Mouse (Mus musculus) intestine, embryonic 14.5 days (tissue): ENCODE measurements around the gene Mex3a. TPM values are rescaled to one million over a fixed set of nuclear protein-coding genes. Genes with fewer than 3 reads are reported as not detected.

Experiments used
- ATAC-seq: fragments of 200-750 bp; cut with Nextera tagmentation; replicated peaks from 2 replicates; pipeline ENCODE4 v1.8.0; 2017; ENCODE audit warnings: low read depth, moderate number of reproducible peaks, moderate TSS enrichment, moderate library complexity; ENCODE audit not compliant: low FRiP score, low TSS enrichment
- DNase-seq: peaks from one replicate; pipeline ENCODE4 v3.0.0-alpha.2; 2018; ENCODE audit warnings: low spot score
- H3K27ac ChIP-seq: fragments of 300-500 bp; sonication (generic); 2 replicates; pipeline ENCODE4 v1.5.1; 2014; ENCODE audit warnings: low read depth, mild to moderate bottlenecking, control low read depth
- H3K27me3 ChIP-seq: fragments of 300-500 bp; sonication (generic); replicated peaks from 2 replicates; pipeline ENCODE4 v1.6.1; 2014; ENCODE audit warnings: low read length, control low read depth; ENCODE audit not compliant: control insufficient read depth, insufficient read depth
- H3K36me3 ChIP-seq: fragments of 300-500 bp; sonication (generic); 2 replicates; pipeline ENCODE4 v1.6.1; 2014; ENCODE audit warnings: low read length, control low read depth; ENCODE audit not compliant: control insufficient read depth, insufficient read depth
- H3K4me1 ChIP-seq: fragments of 300-500 bp; sonication (generic); replicated peaks from 2 replicates; pipeline ENCODE4 v1.6.1; 2014; ENCODE audit warnings: low read length, control low read depth, mixed read lengths; ENCODE audit not compliant: control insufficient read depth, insufficient read depth
- H3K4me2 ChIP-seq: fragments of 300-500 bp; sonication (generic); 2 replicates; pipeline ENCODE4 v1.6.1; 2014; ENCODE audit warnings: low read length
- H3K4me3 ChIP-seq: fragments of 300-500 bp; sonication (generic); 2 replicates; pipeline ENCODE4 v1.5.1; 2014; ENCODE audit warnings: low read depth, low read length, control low read depth, mixed read lengths
- H3K9ac ChIP-seq: fragments of 300-500 bp; sonication (generic); 2 replicates; pipeline ENCODE4 v1.6.1; 2014; ENCODE audit warnings: mild to moderate bottlenecking, low read length
- H3K9me3 ChIP-seq: fragments of 300-500 bp; sonication (generic); 2 replicates; pipeline ENCODE4 v1.6.1; 2016; ENCODE audit warnings: low read length, control low read depth; ENCODE audit not compliant: control insufficient read depth
- WGBS: fragments of 180-500 bp; shearing (Covaris S2); extraction: QIAGEN DNeasy Blood & Tissue Kit; methylation state at CpG from one replicate; pipeline ENCODE4 v1.1.7; 2014; 5-methylcytosine and 5-hydroxymethylcytosine counted together
- polyA plus RNA-seq: library from polyadenylated mRNA; unstranded; fragments of >200 nt; fragmentation: Nextera tagmentation; extraction: Ambion mirVana; gene quantifications from 2 replicates; pipeline ENCODE4 v1.2.1, GENCODE M21; 2014

The Mex3a gene
- polyA plus RNA-seq, 1 experiment from 2014 or later = 19.8 TPM

- no peak for DNase-seq
- no peaks in the 10 kb centered on the region for H3K27me3 ChIP-seq
- 85% methylated on average over 11 of the region's 11 CpGs for WGBS
- peaks cover 13% of the 10 kb centered on the region for H3K36me3 ChIP-seq
- H3K9me3 ChIP-seq = no peaks in the 10 kb centered on the region
- H3K9ac ChIP-seq = no peak overlapping the region
- H3K4me3 ChIP-seq = no peak overlapping the region
- H3K4me2 ChIP-seq = no peak overlapping the region
- H3K27ac ChIP-seq = no peak overlapping the region
- ATAC-seq = no peak
- H3K4me1 ChIP-seq = peaks cover 40% of the 10 kb centered on the region
Measured at GRCm38 (mm10) chr3:88528646-88529045, 3.5 kb upstream of the Mex3a start.

DNA sequence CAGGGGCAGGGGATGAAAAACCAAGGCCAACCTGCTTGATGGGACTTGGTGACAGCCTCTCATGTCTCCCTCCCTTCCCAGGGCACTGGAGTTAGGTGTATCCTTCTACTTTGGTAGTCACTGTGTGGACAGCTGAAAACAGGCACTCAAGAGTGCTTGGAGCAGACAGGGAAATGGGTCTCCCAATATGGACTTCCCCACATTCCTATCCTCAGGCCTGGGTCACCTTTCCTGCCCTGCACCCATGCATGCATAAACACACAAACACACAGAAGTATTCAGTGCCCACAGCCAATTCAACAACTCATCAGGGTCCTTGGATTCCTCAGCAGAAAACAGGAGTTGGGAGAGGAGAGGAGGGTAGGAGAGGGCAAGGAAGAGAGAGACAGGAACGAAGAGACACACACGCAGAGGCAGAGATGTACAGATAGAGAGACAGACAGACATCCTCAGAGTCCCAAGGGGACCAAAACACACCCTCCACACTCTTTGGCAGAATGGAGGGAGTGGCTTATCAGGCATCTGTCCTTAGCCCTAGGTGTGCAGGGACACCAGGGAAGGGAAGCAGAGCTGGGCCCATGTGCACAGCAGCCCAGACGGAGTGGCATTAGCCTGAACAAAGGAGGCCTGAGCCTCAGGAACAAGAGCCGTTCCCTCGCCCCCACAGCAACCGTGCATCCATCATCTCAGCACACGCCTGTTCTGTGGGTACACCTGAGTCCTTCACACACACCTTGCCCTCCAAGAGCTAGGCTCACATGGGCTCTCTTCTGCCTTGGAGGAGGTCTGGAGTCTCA lies 2.8 kb upstream of the Mex3a start:
- 33% methylated on average over 7 of the region's 7 CpGs for WGBS
- Histone ChIP-seq H3K9ac (peak overlapping the region; percentile 96), H3K4me3 (peak overlapping the region; percentile 97), H3K36me3 (peaks cover 11% of the 10 kb centered on the region), H3K4me2 (peak overlapping the region; percentile 96), H3K27me3 (no peaks in the 10 kb centered on the region), H3K27ac (peak overlapping the region; percentile 97; the same call in 1 of the 2 replicates), H3K4me1 (peaks cover 48% of the 10 kb centered on the region), H3K9me3 (no peaks in the 10 kb centered on the region)
- DNase-seq = no peak
- ATAC-seq = no peak

- H3K9me3 ChIP-seq = no peaks in the 10 kb centered on the region
- peak overlapping the region; percentile 96 for H3K4me2 ChIP-seq
- DNase-seq (no peak), ATAC-seq (no peak)
- peaks cover 6% of the 10 kb centered on the region for H3K36me3 ChIP-seq
- no peaks in the 10 kb centered on the region for H3K27me3 ChIP-seq
- peak overlapping the region; percentile 97 for H3K27ac ChIP-seq
- peak overlapping the region; percentile 97 for H3K4me3 ChIP-seq
- peaks cover 56% of the 10 kb centered on the region for H3K4me1 ChIP-seq
- WGBS = 13% methylated on average over 11 of the region's 11 CpGs
- peak overlapping the region; percentile 96 for H3K9ac ChIP-seq
Measured at GRCm38 (mm10) chr3:88530082-88530864, 1.9 kb upstream of the Mex3a start.

DNA sequence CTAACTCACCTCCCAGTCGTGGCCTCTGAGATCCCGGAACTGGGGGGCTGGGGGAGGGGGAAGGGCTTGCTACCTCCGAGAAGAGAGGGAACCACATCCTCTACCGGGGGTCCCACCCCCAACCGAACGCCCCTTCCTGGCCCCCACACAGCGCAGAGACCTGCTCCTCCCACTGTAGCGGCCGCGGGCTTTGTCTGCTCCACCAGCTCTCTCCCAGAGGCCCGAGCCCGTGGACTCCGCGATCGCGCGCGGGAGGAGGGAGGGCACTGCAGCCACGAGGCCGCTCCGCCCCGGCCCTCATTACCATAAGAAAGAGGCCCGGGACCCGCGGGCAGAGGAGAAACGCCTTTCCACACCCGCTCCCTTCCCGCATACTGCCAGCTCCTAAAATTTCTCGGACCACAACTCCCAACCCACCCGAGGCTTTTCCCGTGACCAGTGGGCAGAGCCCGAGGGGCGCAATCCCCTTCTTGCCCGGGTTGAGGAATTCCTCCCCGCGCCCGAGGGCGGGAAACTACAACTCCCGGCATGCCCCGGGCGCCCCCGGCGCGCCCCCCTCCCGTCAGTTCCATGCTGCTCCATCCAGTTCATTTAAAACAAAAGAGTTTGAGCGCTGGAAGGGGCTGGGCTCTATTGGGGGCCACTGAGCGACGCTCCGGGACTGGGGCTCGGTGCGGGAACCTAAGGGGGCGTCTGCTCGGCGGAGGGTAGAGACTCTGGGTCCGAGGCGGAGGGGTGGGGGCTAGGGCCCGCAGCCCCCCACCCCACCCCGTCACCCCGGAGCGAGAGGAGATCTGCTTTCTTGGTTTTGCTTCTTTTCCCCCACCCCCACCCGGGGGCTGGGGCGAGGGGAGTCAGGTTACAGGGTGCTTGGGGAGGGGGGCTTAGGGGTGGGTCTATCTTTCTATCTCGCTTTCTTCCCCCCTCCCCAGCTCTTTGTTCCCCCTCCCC lies 572 bp upstream of the Mex3a start:
- Histone ChIP-seq H3K27me3 (no peaks in the 10 kb centered on the region), H3K27ac (peak overlapping the region; percentile 97), H3K4me3 (peak overlapping the region; percentile 97), H3K4me1 (peaks cover 60% of the 10 kb centered on the region), H3K9me3 (no peaks in the 10 kb centered on the region), H3K9ac (peak overlapping the region; percentile 96), H3K36me3 (peaks cover 16% of the 10 kb centered on the region), H3K4me2 (peak overlapping the region; percentile 96)
- DNase-seq (peak; percentile 97), ATAC-seq (peak; percentile 81)
- WGBS = under 1% methylated on average over 59 of the region's 63 CpGs

- H3K4me1 ChIP-seq = peaks cover 64% of the 10 kb centered on the region
- peak; percentile 81 for DNase-seq
- H3K4me2 ChIP-seq = peak overlapping the region; percentile 96
Measured at GRCm38 (mm10) chr3:88532689-88533511, 705 bp downstream of the Mex3a start.

GRCm38 (mm10) chr3:88533706-88534105 lies 1.5 kb downstream of the Mex3a start:
- Histone ChIP-seq H3K36me3 (peaks cover 37% of the 10 kb centered on the region), H3K27me3 (no peaks in the 10 kb centered on the region), H3K9ac (peak overlapping the region; percentile 96), H3K4me1 (peaks cover 65% of the 10 kb centered on the region), H3K27ac (peak overlapping the region; percentile 97), H3K4me3 (peak overlapping the region; percentile 97), H3K4me2 (peak overlapping the region; percentile 96), H3K9me3 (no peaks in the 10 kb centered on the region)
- ATAC-seq = no peak
- WGBS = 2% methylated on average over 5 of the region's 5 CpGs
- no peak for DNase-seq

More at GRCm38 (mm10) chr3:88532689-88533511, 705 bp downstream of the Mex3a start:
- no peaks in the 10 kb centered on the region for H3K9me3 ChIP-seq
- ATAC-seq = peak; percentile 18
- H3K27ac ChIP-seq = peak overlapping the region; percentile 97
- peak overlapping the region; percentile 97 for H3K4me3 ChIP-seq
- peaks cover 29% of the 10 kb centered on the region for H3K36me3 ChIP-seq
- peak overlapping the region; percentile 96 for H3K9ac ChIP-seq
- whole genome bisulfite sequencing = under 1% methylated on average over 36 of the region's 40 CpGs
- no peaks in the 10 kb centered on the region for H3K27me3 ChIP-seq

- peak overlapping the region; percentile 96 for H3K4me2 ChIP-seq
- WGBS = 22% methylated on average over 3 of the region's 3 CpGs
- peaks cover 47% of the 10 kb centered on the region for H3K36me3 ChIP-seq
- H3K4me1 ChIP-seq = peaks cover 54% of the 10 kb centered on the region
- peak overlapping the region; percentile 97; the same call in 1 of the 2 replicates for H3K4me3 ChIP-seq
- H3K27me3 ChIP-seq = no peaks in the 10 kb centered on the region
- DNase-seq (no peak), ATAC-seq (no peak)
- no peaks in the 10 kb centered on the region for H3K9me3 ChIP-seq
- H3K27ac ChIP-seq = no peak overlapping the region
- H3K9ac ChIP-seq = peak overlapping the region; percentile 96
Measured at GRCm38 (mm10) chr3:88535005-88535404, 2.8 kb downstream of the Mex3a start.
